Mouse (Mus musculus) spleen, adult 2 months (tissue): ENCODE results near the gene Slc16a10.

Experiments
- CTCF ChIP-seq: fragments of 200-500 bp; IDR thresholded peaks from 2 replicates; pipeline ENCODE4 v1.5.1; 2011; ENCODE audit warnings: mild to moderate bottlenecking, inconsistent platforms; ENCODE audit not compliant: insufficient read depth, insufficient read length, insufficient replicate concordance; ENCODE audit errors: extremely low read depth
- POLR2A ChIP-seq: fragments of 200-500 bp; IDR thresholded peaks from 2 replicates; pipeline ENCODE4 v1.6.1; 2011; ENCODE audit warnings: low read depth, low read length, inconsistent platforms

GRCm38 (mm10) chr10:40079256-40079655, 62.8 kb downstream of the Slc16a10 start:
- TF ChIP-seq CTCF (no peak), POLR2A (no peak)
